Mouse (Mus musculus) C2C12 (cell line): ENCODE measurements around the gene Cfdp1.

Experiments
- CEBPB ChIP-seq: IDR thresholded peaks from one replicate; pipeline ENCODE4 v1.6.1; 2011; ENCODE audit warnings: low read depth, mild to moderate bottlenecking, control low read depth, moderate library complexity
- CTCF ChIP-seq: IDR thresholded peaks from one replicate; pipeline ENCODE4 v1.5.1; 2011; ENCODE audit not compliant: control insufficient read depth, insufficient read depth, insufficient read length
- MAX ChIP-seq: IDR thresholded peaks from one replicate; pipeline ENCODE4 v1.6.1; 2011; ENCODE audit warnings: mild to moderate bottlenecking, control low read depth
- MYOD1 ChIP-seq: IDR thresholded peaks from one replicate; pipeline ENCODE4 v1.6.1; 2011; ENCODE audit warnings: low read depth; ENCODE audit not compliant: control insufficient read depth, insufficient read length
- MYOG ChIP-seq: IDR thresholded peaks from one replicate; pipeline ENCODE4 v1.6.1; 2011; ENCODE audit not compliant: control insufficient read depth, insufficient read length; ENCODE audit errors: extremely low read depth
- USF1 ChIP-seq: IDR thresholded peaks from one replicate; pipeline ENCODE4 v1.6.1; 2011; ENCODE audit warnings: low read depth, mild to moderate bottlenecking, control low read depth, moderate library complexity

- TF ChIP-seq CTCF, result no peak
- TF ChIP-seq MAX, result no peak
- TF ChIP-seq MYOG, result no peak
- TF ChIP-seq USF1, result no peak
- TF ChIP-seq CEBPB, result no peak
- no peak for TF ChIP-seq MYOD1
Observed at GRCm38 (mm10) chr8:111786116-111786515, 68.0 kb downstream of the Cfdp1 start.
